Comparison of ENCODE assay signal across 8 mouse cellular contexts in genomic region chr19:6398447-6399284, GRCm38 (mm10). TPM values are rescaled to one million over a fixed set of nuclear protein-coding genes. Genes with fewer than 3 reads are reported as not detected.
A peak's percentile ranks its signal among the peaks of the same experiment; 100 is the strongest.
DNase-seq lines count a peak whose midpoint lies in the region; ATAC-seq lines count a peak whose summit lies in the region.

No protein-coding gene starts in this region.

- peaks cover 34% of the 10 kb centered on the region for H3K4me1 ChIP-seq in embryonic facial prominence, embryonic 12.5 days
- H3K4me1 ChIP-seq in heart, embryonic 14.5 days (ENCODE audit: control insufficient read depth in 2 of 2, insufficient read depth in 2 of 2, low read length in 2 of 2), result peaks cover 19 to 31% of the 10 kb centered on the region in 2 experiments; a peak in 3 of 4 replicates
- peaks cover 47% of the 10 kb centered on the region for H3K4me1 ChIP-seq in kidney, embryonic 16.5 days (ENCODE audit: insufficient read depth, low read length)

- peak overlapping the region; percentile 66; the same call in 1 of the 2 replicates for H3K9ac ChIP-seq in embryonic facial prominence, embryonic 12.5 days
- peak overlapping the region; percentile 82 for H3K9ac ChIP-seq in heart, embryonic 14.5 days (ENCODE audit: low read length)
- H3K9ac ChIP-seq in kidney, embryonic 16.5 days (replicated peaks; ENCODE audit: low read length), result peak overlapping the region; percentile 76

- no peaks in the 10 kb centered on the region for H3K36me3 ChIP-seq in embryonic facial prominence, embryonic 12.5 days
- H3K36me3 ChIP-seq in heart, embryonic 14.5 days (ENCODE audit: control insufficient read depth, insufficient read depth, low read length), result peaks cover 32% of the 10 kb centered on the region
- no peaks in the 10 kb centered on the region for H3K36me3 ChIP-seq in kidney, embryonic 16.5 days (ENCODE audit: insufficient read depth, low read length)

- WGBS in embryonic facial prominence, embryonic 12.5 days, result under 1% methylated on average over 39 of the region's 39 CpGs
- WGBS in heart, embryonic 14.5 days, result under 1% methylated on average over 39 of the region's 39 CpGs
- under 1% methylated on average over 39 of the region's 39 CpGs for WGBS in kidney, embryonic 16.5 days

- DNase-seq in right cerebral cortex, postnatal 4 days, result peak; percentile 78
- no peak for DNase-seq in right cerebral cortex, postnatal 25 days
- peak; percentile 91 for DNase-seq in lung, postnatal 36 days
- peak; percentile 87 to 90 for DNase-seq in spleen, adult 18-20 months
- DNase-seq in layer of hippocampus, adult 9-10 months (ENCODE audit: low spot score), result no peak

- H3K4me2 ChIP-seq in embryonic facial prominence, embryonic 12.5 days (replicated peaks), result peak overlapping the region; percentile 100
- peak overlapping the region; percentile 100 for H3K4me2 ChIP-seq in heart, embryonic 14.5 days (ENCODE audit: low read length)
- peak overlapping the region; percentile 99 for H3K4me2 ChIP-seq in kidney, embryonic 16.5 days (replicated peaks; ENCODE audit: low read depth, low read length)

- no peak for ATAC-seq in embryonic facial prominence, embryonic 12.5 days (ENCODE audit: insufficient number of reproducible peaks, insufficient read depth, low FRiP score, low TSS enrichment)
- ATAC-seq in heart, embryonic 14.5 days (ENCODE audit: insufficient number of reproducible peaks, insufficient read depth, low FRiP score, low read depth), result peak; percentile 33
- ATAC-seq in kidney, embryonic 16.5 days (ENCODE audit: low FRiP score, low TSS enrichment), result peak; percentile 54

- H3K9me3 ChIP-seq in embryonic facial prominence, embryonic 12.5 days, result no peaks in the 10 kb centered on the region
- no peaks in the 10 kb centered on the region for H3K9me3 ChIP-seq in heart, embryonic 14.5 days (ENCODE audit: control insufficient read depth, low read length)
- H3K9me3 ChIP-seq in kidney, embryonic 16.5 days (ENCODE audit: low read length), result no peaks in the 10 kb centered on the region

- H3K4me3 ChIP-seq in embryonic facial prominence, embryonic 12.5 days, result peak overlapping the region; percentile 61
- peak overlapping the region; percentile 61 to 75 for H3K4me3 ChIP-seq in heart, embryonic 14.5 days (ENCODE audit: control insufficient read depth in 1 of 2, insufficient read depth in 1 of 2, low read depth in 1 of 2, low read length in 2 of 2)
- peak overlapping the region; percentile 69 for H3K4me3 ChIP-seq in kidney, embryonic 16.5 days (ENCODE audit: low read length)

- H3K27ac ChIP-seq in embryonic facial prominence, embryonic 12.5 days, result no peak overlapping the region
- H3K27ac ChIP-seq in heart, embryonic 14.5 days (replicated peaks in 1 of 2; ENCODE audit: control insufficient read depth in 1 of 2, insufficient read depth in 1 of 2, low read depth in 2 of 2, low read length in 2 of 2), result peak overlapping the region; percentile 47 to 77
- H3K27ac ChIP-seq in kidney, embryonic 16.5 days (ENCODE audit: low read length), result peak overlapping the region; percentile 72; the same call in 1 of the 2 replicates

- peaks cover 58% of the 10 kb centered on the region for H3K27me3 ChIP-seq in embryonic facial prominence, embryonic 12.5 days
- peaks cover 5% of the 10 kb centered on the region; the same call in 1 of the 2 replicates for H3K27me3 ChIP-seq in heart, embryonic 14.5 days (ENCODE audit: control insufficient read depth, insufficient read depth, low read length)
- H3K27me3 ChIP-seq in kidney, embryonic 16.5 days (ENCODE audit: insufficient read depth, low read length), result 0 out of 2 replicates have a peak, but pooled peaks cover 7% of the 10 kb centered on the region

RNA-seq across cellular contexts. Expression of gene Rasgrp2, which starts 0.5 kb away (rescaled TPM):
- polyA plus RNA-seq in embryonic facial prominence, embryonic 12.5 days (2016; fragmentation: Nextera tagmentation; extraction: Ambion mirVana), result 24.5 and 30.9 TPM in 2 replicates
- polyA plus RNA-seq in heart, embryonic 14.5 days (2014; fragmentation: Nextera tagmentation; extraction: Ambion mirVana), result 44.8 and 48.9 TPM in 2 replicates
- 105 and 121 TPM in 2 replicates for polyA plus RNA-seq in kidney, embryonic 16.5 days (2015; fragmentation: Nextera tagmentation; extraction: Ambion mirVana)

RNA-seq across cellular contexts. Expression of gene Pygm, which starts 14.5 kb away (rescaled TPM):
- 3.5 and 6.0 TPM in 2 replicates for polyA plus RNA-seq in embryonic facial prominence, embryonic 12.5 days (2016; fragmentation: Nextera tagmentation; extraction: Ambion mirVana)
- 225 and 226 TPM in 2 replicates for polyA plus RNA-seq in heart, embryonic 14.5 days (2014; fragmentation: Nextera tagmentation; extraction: Ambion mirVana)
- 36.2 and 38.3 TPM in 2 replicates for polyA plus RNA-seq in kidney, embryonic 16.5 days (2015; fragmentation: Nextera tagmentation; extraction: Ambion mirVana)

RNA-seq across cellular contexts. Expression of gene Nrxn2, which starts 19.9 kb away (rescaled TPM):
- 2.8 and 4.9 TPM in 2 replicates for polyA plus RNA-seq in embryonic facial prominence, embryonic 12.5 days (2016; fragmentation: Nextera tagmentation; extraction: Ambion mirVana)
- 0.12 and 0.66 TPM in 2 replicates for polyA plus RNA-seq in heart, embryonic 14.5 days (2014; fragmentation: Nextera tagmentation; extraction: Ambion mirVana)
- polyA plus RNA-seq in kidney, embryonic 16.5 days (2015; fragmentation: Nextera tagmentation; extraction: Ambion mirVana), result 6.0 and 6.2 TPM in 2 replicates

RNA-seq across cellular contexts. Expression of gene Sf1, which starts 35.2 kb away (rescaled TPM):
- 158 and 159 TPM in 2 replicates for polyA plus RNA-seq in embryonic facial prominence, embryonic 12.5 days (2016; fragmentation: Nextera tagmentation; extraction: Ambion mirVana)
- polyA plus RNA-seq in heart, embryonic 14.5 days (2014; fragmentation: Nextera tagmentation; extraction: Ambion mirVana), result 86.9 and 93.1 TPM in 2 replicates
- polyA plus RNA-seq in kidney, embryonic 16.5 days (2015; fragmentation: Nextera tagmentation; extraction: Ambion mirVana), result 132 and 150 TPM in 2 replicates

RNA-seq across cellular contexts. Expression of gene Map4k2, which starts 57.7 kb away (rescaled TPM):
- polyA plus RNA-seq in embryonic facial prominence, embryonic 12.5 days (2016; fragmentation: Nextera tagmentation; extraction: Ambion mirVana), result 15.6 and 16.8 TPM in 2 replicates
- 9.0 and 13.0 TPM in 2 replicates for polyA plus RNA-seq in heart, embryonic 14.5 days (2014; fragmentation: Nextera tagmentation; extraction: Ambion mirVana)
- polyA plus RNA-seq in kidney, embryonic 16.5 days (2015; fragmentation: Nextera tagmentation; extraction: Ambion mirVana), result 25.9 and 28.7 TPM in 2 replicates

Comparison
In these comparisons a context has a peak if more than half of its experiments do, and no peak if none do; other contexts are left out.
1. DNase-seq: peak in right cerebral cortex, postnatal 4 days (single experiment), lung, postnatal 36 days (single experiment) and spleen, adult 18-20 months (2 of 2); none in right cerebral cortex, postnatal 25 days (single experiment) and layer of hippocampus, adult 9-10 months (single experiment).
2. Peak in every context shown above with its lines, with median percentiles within 50 percentile points of each other: H3K4me2 ChIP-seq, H3K4me3 ChIP-seq and H3K9ac ChIP-seq.